Mouse (Mus musculus) erythroblast, embryonic 14.5 days (primary cell): Measurements from ENCODE around the gene Tmem199.

Experiments used
- GATA1 ChIP-seq: IDR thresholded peaks from 2 replicates; pipeline ENCODE4 v1.6.1; 2012; ENCODE audit warnings: low read length, inconsistent platforms, mixed read lengths
- TAL1 ChIP-seq: IDR thresholded peaks from 3 replicates; pipeline ENCODE4 v1.6.1; 2012; ENCODE audit warnings: low read length, inconsistent platforms, mixed read lengths

DNA sequence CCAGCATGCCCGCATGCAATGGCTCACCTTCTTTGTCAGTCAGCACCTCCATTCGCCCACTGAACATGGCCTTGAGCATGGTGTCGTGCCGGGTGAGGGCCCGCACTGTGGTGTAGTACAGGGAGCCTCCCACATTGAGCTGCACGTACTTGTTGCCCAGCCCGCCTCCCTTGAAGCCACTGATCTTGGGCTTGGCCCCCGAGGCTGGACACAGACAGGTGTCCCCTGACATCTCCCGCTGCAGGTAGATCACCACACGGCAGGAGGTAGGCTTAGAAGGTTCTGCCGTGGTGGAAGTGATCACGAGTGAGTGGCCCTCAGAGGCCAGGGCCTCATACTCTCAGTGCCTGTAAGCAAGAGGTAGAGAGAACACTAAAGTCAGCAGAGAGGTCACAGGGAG lies 18.0 kb upstream of the Tmem199 start:
- TF ChIP-seq GATA1, result no peak
- TF ChIP-seq TAL1, result no peak
